Mouse (Mus musculus): Measurements from ENCODE around the gene Atp8b5.

The Atp8b5 gene

DNA sequence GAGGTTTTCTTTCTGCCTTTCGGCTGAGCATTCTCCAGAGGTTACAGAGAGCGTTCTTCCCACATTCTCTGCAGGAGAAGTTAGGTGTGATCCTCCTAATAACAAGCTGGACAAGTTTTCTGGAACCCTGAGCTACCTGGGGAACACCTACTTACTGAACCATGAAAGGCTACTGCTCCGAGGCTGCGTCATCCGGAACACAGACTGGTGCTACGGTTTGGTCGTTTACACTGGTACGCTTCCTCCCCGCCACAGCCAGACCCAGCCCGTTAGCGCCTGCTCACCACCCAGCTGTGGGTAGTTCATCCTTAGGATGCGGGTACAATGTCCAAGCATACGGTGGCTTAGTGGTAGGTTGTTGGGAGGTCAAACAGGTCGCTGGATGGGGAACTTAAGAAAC lies 55.4 kb downstream of the Atp8b5 start:
- DNase-seq (ENCODE audit: low spot score in 2 of 2) = no peak

DNA sequence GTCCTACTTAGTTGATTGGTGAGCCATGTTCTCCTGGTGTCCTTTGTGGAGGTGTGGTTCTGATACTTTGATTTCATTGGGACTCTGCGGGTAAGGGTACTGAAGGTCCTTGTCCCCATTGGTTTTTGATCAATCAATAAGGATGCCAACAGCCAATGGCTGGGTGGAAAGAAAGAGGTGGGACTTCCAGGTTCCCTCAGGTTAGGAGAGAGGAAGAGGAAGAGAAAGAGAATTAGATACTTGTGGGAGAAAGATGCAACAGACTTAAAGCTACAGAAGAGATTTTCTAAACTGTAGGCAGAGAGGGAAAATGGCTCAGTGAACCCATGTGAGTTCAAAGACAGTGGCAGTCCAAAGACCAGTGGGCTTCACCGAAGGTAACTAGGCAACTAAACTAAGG lies 60.2 kb downstream of the Atp8b5 start:
- DNase-seq (ENCODE audit: low spot score in 2 of 2) = no peak

DNA sequence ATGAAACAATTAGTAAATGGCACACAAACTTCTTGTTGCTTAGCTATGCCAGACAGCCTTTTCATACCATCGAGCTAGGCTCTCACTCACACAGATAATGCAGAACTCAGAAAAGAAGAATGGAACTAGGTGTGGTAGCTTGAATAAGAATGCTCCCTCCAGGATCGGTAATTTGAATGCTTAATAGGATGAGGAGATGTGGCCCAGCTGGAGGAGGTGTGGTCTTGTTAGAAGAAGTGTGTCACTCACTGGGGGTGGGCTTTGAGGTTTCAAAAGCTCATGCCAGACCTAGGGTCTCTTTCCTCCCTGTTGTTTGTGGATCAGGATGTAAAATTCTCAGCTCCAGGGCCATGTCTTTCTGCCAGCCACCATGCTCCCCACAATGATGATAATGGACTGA lies 67.8 kb downstream of the Atp8b5 start:
- DNase-seq (ENCODE audit: low spot score in 2 of 2) = no peak

DNA sequence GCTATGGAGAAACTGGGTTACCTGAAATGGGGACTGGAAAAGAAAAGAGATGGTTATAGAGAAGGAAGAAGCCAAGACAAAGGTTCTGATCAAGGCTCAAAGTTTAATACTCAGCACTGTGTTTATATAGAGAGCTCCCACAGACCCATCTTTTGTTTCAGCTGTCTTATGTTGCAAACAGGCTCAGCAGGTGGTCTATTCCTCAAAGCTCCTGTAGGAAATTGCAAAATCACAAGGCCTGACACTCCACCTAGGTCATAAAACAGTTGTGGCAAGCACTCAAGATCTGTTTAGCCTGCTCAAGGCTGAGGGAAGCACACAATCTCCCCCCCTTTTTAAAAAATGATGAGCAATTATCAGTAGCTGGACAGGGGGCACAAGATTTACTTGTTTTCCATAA lies 69.2 kb downstream of the Atp8b5 start:
- DNase-seq (ENCODE audit: low spot score in 2 of 2) = no peak

DNA sequence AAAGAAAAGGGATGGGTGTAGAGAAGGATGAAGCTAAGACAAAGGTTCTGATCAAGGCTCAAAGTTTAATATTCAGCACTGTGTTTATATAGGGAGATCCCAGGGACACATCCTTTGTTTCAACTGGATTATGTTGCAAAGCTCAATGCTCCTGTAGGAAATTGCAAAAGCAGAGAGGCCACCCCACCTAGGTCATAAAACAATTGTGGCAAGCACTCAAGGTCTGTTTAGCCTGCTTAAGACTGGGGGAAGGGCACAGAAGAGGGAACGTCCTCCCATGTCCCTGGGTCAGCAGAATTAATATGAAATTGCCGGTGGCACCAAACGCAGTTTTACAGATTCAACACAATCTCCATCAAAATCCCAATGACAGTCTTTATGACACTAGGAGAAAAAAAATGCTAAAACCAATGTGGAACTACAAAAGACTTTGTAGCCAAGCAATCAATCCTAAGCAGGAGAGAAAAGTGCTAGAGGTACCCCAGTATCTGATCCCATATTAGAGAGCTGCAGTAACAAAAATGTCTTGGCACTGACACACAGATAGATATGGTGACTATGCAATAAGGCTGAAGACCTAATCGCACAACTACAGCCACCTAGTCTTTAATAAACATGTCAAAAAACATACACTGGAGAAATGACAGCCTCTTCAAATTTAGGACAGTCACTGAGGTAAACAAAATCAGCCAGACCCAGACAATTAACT lies 73.3 kb downstream of the Atp8b5 start:
- no peak for DNase-seq (ENCODE audit: low spot score in 2 of 2)

DNA sequence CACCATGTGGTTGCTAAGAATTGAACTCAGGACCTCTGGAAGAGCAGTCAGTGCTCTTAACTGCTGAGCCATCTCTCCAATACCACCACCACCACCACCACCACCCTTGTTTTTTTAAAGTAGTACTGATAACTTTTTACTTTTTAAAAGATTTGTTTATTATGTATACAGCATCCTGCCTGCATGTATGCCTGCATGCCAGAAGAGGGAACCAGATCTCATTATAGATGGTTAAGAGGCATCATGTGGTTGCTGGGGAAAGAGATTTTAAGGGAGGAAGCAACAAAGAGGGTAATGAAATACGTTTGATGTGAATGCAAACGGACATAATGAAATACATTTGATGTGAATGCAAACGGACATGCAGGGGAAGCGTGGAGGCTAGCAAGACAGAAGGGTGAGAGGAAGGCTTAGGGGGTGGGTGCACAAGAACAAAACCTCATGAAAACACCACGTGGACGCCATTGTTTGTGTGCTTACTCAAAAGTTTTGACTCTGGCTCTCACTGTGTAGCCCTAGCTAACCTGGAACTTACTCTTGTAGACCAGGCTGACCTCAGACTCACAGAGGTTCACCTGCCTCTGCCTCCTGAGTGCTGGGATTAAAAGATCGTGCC lies 74.4 kb downstream of the Atp8b5 start:
- DNase-seq (ENCODE audit: low spot score in 2 of 2) = no peak

DNA sequence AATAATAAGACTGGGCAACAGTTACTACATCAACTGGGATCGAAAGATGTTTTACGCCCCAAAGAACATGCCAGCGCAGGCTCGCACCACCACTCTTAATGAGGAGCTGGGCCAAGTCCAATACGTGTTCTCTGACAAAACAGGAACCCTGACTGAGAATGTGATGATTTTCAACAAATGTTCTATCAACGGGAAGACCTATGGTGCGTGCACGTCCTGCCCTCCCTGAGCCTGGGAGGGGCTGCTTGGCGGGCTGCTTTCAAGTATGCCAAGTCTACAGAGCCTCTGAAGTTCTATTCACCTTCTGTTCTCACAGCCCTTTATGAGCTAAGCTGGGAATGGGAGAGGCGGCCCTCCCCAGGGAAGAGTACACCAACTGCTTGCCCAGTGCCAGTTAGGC lies 75.5 kb downstream of the Atp8b5 start:
- no peak for DNase-seq (ENCODE audit: low spot score in 2 of 2)

DNA sequence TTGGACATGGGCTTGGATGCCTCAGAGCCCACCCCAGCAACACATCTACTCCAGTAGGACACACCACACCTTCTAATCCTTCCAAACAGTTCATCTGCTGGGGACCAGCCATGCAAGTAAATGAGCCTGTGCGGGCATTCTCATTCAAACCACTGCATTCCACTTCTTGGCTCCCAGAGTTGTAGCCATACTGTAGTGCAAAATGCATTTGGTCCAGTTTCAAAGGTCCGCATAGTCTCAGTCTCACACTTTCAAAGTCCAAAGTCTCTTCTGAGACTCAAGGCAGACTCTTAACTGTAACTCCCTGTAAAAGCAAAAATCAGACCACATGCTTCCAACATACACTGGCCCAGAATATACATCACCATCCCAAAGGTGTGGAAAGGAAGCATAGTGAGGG lies 78.0 kb downstream of the Atp8b5 start:
- no peak for DNase-seq (ENCODE audit: low spot score in 2 of 2)

DNA sequence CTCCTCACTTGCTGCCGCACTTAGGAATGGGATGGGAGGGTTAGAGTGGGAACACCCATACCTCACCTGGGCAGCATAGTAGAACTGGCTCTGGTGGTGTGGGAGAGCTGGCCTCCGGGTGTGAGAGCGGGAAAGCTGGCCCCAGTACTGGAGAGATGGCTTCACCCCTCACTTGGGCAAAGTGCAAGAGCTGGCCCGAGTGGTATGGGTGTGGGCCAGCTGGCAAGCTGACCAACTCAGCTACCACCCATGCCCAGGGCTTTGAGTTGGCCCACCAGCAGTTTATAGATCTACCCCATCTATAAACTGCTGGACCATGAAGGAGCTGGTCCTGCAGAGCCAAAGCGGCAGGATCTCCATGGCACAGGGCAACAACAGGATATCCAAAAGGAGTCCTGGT lies 82.2 kb downstream of the Atp8b5 start:
- no peak for DNase-seq (ENCODE audit: low spot score in 2 of 2)

DNA sequence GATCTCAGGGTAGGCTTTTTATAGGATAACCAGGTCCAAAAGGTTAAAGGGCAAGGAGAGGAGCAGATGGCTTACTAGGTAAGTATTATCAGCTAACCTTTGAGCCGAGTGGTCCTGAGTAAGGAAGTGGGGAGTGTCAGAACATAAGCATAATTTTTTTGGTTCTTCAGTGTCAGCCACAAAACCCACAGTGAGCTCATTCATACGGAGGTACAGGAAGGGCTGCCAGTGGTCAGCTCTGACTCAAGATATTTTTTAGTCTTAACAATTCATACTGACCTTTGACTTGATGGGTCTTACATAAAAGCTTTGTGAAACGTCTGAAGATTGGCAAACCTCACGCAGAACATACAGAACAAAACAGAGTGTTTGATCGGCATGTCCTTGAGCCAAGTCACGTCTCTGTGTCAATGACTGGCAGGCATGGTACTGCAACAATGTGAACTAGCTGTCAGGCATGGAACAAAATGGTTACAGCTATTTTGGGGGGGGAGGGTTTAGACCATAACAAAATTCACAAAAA lies 83.1 kb downstream of the Atp8b5 start:
- DNase-seq (ENCODE audit: low spot score in 2 of 2) = no peak

DNA sequence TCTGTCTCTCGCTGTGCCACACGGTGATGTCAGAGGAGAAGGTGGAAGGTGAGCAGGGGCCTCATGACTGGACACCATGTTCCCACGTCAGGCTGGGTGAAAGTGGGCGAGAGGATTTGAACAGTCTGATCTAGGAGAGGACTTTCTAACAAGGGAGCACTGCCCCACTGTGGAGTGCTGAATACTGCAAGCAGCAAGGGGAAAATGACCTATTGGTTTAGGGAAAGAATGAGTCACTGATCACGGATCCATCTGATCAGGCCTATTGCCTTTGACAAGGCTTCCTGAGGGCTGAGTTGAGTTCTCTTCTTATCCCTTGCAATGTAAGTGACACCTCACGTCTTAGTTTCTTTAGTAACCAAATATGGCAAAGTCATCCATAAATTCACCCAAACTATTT lies 86.7 kb downstream of the Atp8b5 start:
- DNase-seq (ENCODE audit: low spot score in 2 of 2) = no peak

DNA sequence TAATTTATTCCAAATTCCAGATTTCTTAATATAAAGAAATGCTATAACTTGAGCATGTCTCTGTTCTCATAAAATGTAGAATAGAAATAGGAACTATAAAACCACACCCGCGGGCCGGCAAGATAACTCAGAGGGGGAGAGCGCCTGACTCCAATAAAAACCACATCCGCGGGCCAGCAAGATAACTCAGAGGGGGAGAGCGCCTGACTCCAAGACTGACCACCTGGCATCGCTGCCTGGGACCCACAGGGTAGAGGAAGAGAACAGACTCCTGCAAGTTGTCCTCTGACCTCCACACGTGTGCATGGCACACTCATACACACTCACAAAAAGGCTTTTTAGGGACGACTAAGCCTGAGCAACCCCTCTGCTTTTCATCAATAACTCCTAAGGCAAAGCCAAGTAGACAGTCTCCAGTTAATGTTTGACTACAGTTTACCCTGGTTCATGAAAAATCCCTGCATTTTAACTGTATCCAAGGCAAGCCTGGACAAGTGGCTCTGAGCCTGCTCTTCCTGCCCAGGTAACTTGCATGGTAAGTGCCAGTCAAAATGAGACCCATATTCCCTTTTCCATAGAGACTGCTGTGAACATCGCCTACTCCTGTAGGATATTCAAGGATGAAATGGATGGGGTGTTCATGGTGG lies 98.1 kb downstream of the Atp8b5 start:
- no peak for DNase-seq (ENCODE audit: low spot score in 2 of 2)

DNA sequence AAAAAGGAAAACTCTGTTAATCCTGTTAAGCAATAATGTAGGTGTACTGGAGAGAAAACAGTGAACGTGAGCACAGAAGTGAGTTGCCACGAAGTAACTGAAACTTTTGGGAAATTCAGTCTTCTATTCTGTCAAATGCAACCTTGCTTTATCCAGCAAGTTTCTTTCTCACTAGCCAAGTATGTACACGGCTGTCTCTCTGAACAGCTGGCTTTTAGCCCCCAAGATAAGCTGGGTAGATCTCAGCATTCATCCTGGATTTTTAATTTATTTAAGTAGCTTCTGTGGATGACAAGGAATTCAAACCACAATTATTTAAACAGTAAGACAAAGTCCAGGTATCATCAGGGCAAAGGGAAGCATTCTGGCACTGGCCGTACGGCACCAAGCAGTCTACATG lies 100.3 kb downstream of the Atp8b5 start:
- no peak for DNase-seq (ENCODE audit: low spot score in 2 of 2)

DNA sequence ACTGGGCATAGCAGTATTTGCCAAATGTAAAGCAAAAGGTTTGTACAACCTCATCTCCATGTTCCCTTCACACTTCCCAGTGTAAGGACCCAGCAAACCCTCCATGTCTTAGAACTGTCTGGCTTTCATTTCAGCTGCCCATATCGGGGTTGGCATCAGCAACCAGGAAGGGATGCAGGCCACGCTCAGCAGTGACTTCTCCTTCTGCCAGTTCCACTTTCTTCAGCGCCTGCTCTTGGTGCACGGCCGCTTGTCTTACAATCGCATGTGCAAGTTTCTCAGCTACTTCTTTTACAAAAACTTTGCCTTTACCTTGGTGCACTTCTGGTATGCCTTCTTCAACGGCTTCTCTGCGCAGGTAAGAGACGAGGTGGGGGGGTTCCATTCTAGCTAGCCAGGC lies 100.8 kb downstream of the Atp8b5 start:
- DNase-seq (ENCODE audit: low spot score in 2 of 2) = no peak

DNA sequence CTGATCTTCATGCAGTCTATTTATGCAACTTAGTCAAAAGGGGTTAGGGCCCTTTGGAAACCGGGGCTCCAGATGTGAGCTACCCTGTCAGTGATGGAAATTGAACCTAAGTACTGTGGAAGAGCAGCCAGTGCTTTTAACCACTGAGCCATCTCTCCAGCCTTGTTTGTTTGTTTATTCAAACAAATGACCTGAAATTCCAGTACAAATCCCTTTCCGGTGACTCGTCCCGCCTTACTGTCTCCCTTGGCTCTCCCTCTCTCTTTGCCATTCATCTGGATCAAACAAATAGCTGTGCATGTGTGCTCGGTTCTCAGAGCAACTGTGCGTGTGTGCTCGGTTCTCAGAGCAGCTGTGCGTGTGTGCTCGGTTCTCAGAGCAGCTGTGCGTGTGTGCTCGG lies 104.4 kb downstream of the Atp8b5 start:
- no peak for DNase-seq (ENCODE audit: low spot score in 2 of 2)

DNA sequence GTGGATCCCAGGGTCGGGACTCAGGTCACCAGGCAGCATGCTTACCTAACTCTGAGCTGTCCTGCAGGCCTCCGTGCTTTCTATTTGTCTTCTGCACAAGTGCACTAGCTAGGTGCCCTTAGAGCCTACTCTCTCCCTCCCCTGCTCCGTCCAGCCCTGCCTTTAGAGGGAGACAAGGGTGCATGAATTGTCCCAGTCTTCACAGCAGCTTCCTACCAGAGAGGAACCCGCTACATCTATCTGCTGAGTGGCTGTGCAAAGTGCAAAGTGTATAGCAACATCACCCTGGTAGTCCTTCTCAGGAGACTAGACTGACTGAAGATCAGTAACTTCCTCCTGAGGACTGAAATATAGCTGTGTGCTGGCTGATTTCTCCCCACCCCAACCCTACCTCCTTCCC lies 105.2 kb downstream of the Atp8b5 start:
- DNase-seq (ENCODE audit: low spot score in 2 of 2) = no peak

DNA sequence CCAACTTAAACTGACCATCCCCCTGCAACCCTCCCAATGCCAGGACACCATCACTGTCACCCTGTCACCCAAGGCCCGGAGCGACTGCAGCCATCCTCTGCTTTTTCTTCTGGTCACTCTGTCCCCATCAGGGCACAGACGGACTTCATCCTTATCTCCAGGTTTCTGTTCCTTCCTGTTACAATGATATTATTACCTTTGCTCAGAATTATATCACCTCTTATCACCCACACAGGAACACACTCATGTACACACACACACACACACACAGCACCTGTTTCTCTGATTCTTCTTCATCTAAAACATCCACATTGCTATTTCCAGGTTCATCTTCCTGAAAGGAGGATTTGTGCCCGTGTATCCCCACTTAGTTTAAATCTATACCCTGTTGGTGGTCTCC lies 107.3 kb downstream of the Atp8b5 start:
- DNase-seq (ENCODE audit: low spot score in 2 of 2) = no peak

DNA sequence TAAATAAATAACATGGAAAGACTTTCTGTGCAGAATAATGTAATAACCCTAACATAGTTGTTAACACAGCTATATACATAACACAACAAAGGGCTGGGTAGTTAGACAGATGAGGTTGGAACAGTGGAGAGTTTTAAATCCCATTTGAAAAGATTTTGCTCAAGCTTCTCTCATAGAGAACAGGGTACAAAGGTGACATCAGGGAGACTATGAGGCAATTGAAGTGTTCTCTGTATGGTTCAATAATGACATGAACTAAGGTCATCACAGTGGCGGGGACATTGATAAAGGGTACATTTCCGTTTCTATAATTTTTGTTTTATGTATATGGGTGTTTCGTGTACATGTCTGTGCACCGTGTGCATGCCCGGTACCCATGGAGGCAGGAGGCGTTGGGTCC lies 112.6 kb downstream of the Atp8b5 start:
- no peak for DNase-seq (ENCODE audit: low spot score in 2 of 2)

DNA sequence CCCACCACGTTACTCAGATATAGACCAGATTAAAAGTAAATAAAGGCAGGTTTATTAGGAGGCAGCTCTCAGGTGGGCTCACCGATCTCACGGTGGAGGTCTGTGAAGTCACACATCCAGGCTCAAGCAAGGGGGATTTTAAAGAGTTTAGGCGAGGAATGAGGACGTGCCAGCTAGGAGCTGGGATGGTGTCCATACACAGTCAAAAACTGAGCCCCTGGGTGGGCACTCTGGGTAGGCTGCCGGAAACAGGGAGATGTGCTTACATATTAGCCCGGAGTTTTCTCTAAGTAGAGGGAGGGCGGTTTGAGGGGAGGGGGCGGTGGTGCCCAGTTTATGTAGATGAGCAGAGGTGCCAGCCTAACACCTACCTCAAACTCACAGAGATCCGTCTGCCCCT lies 114.0 kb downstream of the Atp8b5 start:
- no peak for DNase-seq (ENCODE audit: low spot score in 2 of 2)

DNA sequence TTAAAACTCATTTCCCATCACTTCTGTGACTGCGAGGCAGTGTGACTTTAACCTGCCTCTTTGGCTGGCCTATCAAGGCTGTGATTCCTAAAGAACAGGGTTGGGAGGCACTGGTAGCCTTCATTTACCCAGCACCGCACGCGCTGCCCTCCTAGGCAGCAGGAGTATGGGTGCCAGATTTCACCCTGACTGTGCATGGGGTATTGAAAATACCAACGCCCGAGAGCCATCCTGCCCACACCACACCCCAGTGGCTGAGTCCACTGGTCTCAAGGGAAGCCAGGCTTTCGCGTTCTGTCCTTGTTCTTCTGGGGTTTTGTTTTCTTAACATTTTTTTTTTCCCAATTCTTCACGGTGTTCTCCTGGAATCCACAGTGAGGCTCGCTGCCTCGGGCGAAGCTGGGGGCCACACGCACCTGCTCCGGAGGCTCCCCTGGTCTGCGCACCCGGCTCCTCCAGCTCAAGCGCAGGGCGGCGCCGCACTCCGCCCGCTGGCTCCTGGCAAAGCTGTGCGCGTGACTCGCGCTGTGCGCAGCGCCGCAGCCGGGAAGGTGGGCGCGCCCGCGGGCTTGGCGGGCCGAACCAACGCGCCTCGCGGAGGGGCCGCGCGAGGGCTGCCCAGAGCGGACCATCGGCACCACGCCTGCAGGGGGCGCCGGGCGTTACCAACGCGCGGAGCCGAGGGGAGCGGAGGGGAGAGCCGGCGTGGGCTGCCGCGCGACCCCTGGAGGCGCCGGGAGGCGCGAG lies 114.6 kb downstream of the Atp8b5 start, which contains the start of gene Rusc2:
TSS of gene Rusc2 (plus strand) at position 572 of the 747 bp plus-strand sequence.
- peak; percentile 87 to 90 for DNase-seq (ENCODE audit: low spot score in 2 of 2)

DNA sequence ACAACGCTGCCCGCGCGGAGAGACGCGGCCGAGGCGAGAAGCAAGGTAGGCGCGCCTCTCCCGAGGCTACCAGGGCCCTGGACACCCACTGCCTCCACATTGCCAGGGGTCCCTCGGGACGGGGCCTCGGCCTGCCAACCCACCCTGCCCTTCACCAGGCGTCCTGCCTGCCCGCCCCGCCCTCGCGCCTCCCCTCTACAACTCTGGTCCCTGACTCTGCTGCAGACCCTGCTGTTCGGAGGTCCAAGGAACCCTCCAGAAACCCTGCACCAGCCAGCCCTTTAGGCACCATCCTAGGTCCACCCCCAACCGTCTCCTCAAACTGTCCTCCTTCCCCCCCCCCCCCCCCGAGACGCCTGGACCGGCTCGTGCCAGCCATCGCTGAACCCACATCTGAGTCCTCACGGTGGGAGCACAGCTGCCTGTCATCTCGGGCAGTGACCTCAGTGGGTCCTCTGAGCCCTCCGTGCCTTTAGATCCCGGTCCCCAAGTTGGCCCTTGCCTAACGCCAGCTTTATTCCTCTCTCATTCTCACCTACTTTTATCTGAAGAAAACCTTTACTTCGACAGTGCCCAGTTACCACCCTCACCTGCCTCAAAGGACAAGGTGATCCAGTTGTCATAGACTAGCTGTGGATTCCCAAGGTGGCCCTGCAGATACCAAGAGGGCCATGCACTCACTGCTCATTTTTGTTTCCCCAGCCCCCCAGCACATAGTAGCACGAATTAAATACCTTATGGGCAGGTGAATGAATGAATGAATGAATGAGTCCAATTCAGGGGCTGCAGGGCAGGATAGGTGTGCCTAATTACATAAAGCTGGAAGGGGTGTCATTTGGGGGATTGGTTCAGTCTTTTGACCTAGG lies 115.4 kb downstream of the Atp8b5 start:
- DNase-seq (ENCODE audit: low spot score in 2 of 2) = no peak

All from frontal cortex, postnatal 25 days (tissue).